Comparison of ENCODE assay signal across 8 mouse cellular contexts in genomic region chr2:30077502-30078348, GRCm38 (mm10). TPM values are rescaled to one million over a fixed set of nuclear protein-coding genes. Genes with fewer than 3 reads are reported as not detected.
A peak's percentile ranks its signal among the peaks of the same experiment; 100 is the strongest.
DNase-seq lines count a peak whose midpoint lies in the region; ATAC-seq and TF ChIP-seq lines count a peak whose summit lies in the region.

Gene Pkn3, plus strand, starts transcription at chr2:30077684.

- H3K9ac ChIP-seq in heart, embryonic 12.5 days, result peak within 1 kb of the TSS; percentile 77
- peak within 1 kb of the TSS; percentile 66 for H3K9ac ChIP-seq in kidney, embryonic 16.5 days (replicated peaks; ENCODE audit: low read length)
- peak within 1 kb of the TSS; percentile 55 for H3K9ac ChIP-seq in liver, embryonic 15.5 days
- H3K9ac ChIP-seq in stomach, embryonic 15.5 days, result peak within 1 kb of the TSS; percentile 65

- H3K4me2 ChIP-seq in heart, embryonic 12.5 days, result peak within 1 kb of the TSS; percentile 93
- H3K4me2 ChIP-seq in kidney, embryonic 16.5 days (replicated peaks; ENCODE audit: low read depth, low read length), result peak within 1 kb of the TSS; percentile 93
- peak within 1 kb of the TSS; percentile 96 for H3K4me2 ChIP-seq in liver, embryonic 15.5 days
- peak within 1 kb of the TSS; percentile 97 for H3K4me2 ChIP-seq in stomach, embryonic 15.5 days

- H3K27ac ChIP-seq in heart, embryonic 12.5 days (ENCODE audit: poor library complexity, severe bottlenecking), result peak within 1 kb of the TSS; percentile 91
- H3K27ac ChIP-seq in kidney, embryonic 16.5 days (ENCODE audit: low read length), result peak within 1 kb of the TSS; percentile 84
- H3K27ac ChIP-seq in liver, embryonic 15.5 days (replicated peaks), result peak within 1 kb of the TSS; percentile 64
- peak within 1 kb of the TSS; percentile 92 for H3K27ac ChIP-seq in stomach, embryonic 15.5 days

- peaks cover 28% of the 10 kb centered on the region for H3K4me1 ChIP-seq in heart, embryonic 12.5 days (replicated peaks)
- H3K4me1 ChIP-seq in kidney, embryonic 16.5 days (ENCODE audit: insufficient read depth, low read length), result peaks cover 14% of the 10 kb centered on the region
- H3K4me1 ChIP-seq in liver, embryonic 15.5 days (replicated peaks), result peaks cover 21% of the 10 kb centered on the region
- H3K4me1 ChIP-seq in stomach, embryonic 15.5 days, result peaks cover 12% of the 10 kb centered on the region; the same call in 1 of the 2 replicates

- 1% methylated on average over 53 of the region's 53 CpGs for WGBS in heart, embryonic 12.5 days
- WGBS in kidney, embryonic 16.5 days, result 0% methylated on average over 53 of the region's 53 CpGs
- under 1% methylated on average over 53 of the region's 53 CpGs for WGBS in liver, embryonic 15.5 days (ENCODE audit: insufficient replicate concordance)
- under 1% methylated on average over 53 of the region's 53 CpGs for WGBS in stomach, embryonic 15.5 days

- DNase-seq in brain, embryonic 14.5 days (ENCODE audit: low read depth), result peak; percentile 91
- peak; percentile 87 for DNase-seq in neural tube, embryonic 10.5 days (ENCODE audit: extremely low spot score, low spot score)

- no peak for TF ChIP-seq POLR2A in brain, embryonic 14.5 days (IDR thresholded peaks at IDR 0.05; ENCODE audit: borderline replicate concordance, extremely low read depth, insufficient read depth, insufficient read length, poor library complexity, severe bottlenecking)

- peak; percentile 84 for ATAC-seq in CD4-positive, CD25-positive, alpha-beta regulatory T cell, adult 4 months
- ATAC-seq in erythroblast, adult 5-6 weeks (replicated peaks; ENCODE audit: low FRiP score, poor library complexity, severe bottlenecking), result peak; percentile 85
- ATAC-seq in heart, embryonic 12.5 days (ENCODE audit: insufficient number of reproducible peaks, low FRiP score), result peak; percentile 75
- ATAC-seq in kidney, embryonic 16.5 days (ENCODE audit: low FRiP score, low TSS enrichment), result peak; percentile 83
- peak; percentile 69 for ATAC-seq in liver, embryonic 15.5 days (ENCODE audit: insufficient read depth)
- ATAC-seq in stomach, embryonic 15.5 days (ENCODE audit: insufficient read depth, low FRiP score, low read depth), result peak; percentile 77

- H3K9me3 ChIP-seq in heart, embryonic 12.5 days (replicated peaks), result no peaks in the 10 kb centered on the region
- no peaks in the 10 kb centered on the region for H3K9me3 ChIP-seq in kidney, embryonic 16.5 days (ENCODE audit: low read length)
- H3K9me3 ChIP-seq in liver, embryonic 15.5 days (replicated peaks), result no peaks in the 10 kb centered on the region
- no peaks in the 10 kb centered on the region for H3K9me3 ChIP-seq in stomach, embryonic 15.5 days

- peaks cover 16% of the 10 kb centered on the region for H3K36me3 ChIP-seq in heart, embryonic 12.5 days
- H3K36me3 ChIP-seq in kidney, embryonic 16.5 days (ENCODE audit: insufficient read depth, low read length), result peaks cover 12% of the 10 kb centered on the region
- peaks cover 9% of the 10 kb centered on the region; the same call in 1 of the 2 replicates for H3K36me3 ChIP-seq in liver, embryonic 15.5 days (replicated peaks)
- 0 out of 2 replicates have a peak, but pooled peaks cover 2% of the 10 kb centered on the region for H3K36me3 ChIP-seq in stomach, embryonic 15.5 days

- H3K27me3 ChIP-seq in heart, embryonic 12.5 days (replicated peaks), result no peaks in the 10 kb centered on the region
- H3K27me3 ChIP-seq in kidney, embryonic 16.5 days (ENCODE audit: insufficient read depth, low read length), result no peaks in the 10 kb centered on the region
- H3K27me3 ChIP-seq in liver, embryonic 15.5 days, result no peaks in the 10 kb centered on the region
- no peaks in the 10 kb centered on the region for H3K27me3 ChIP-seq in stomach, embryonic 15.5 days (replicated peaks)

- peak within 1 kb of the TSS; percentile 59 for H3K4me3 ChIP-seq in heart, embryonic 12.5 days
- peak within 1 kb of the TSS; percentile 63 for H3K4me3 ChIP-seq in kidney, embryonic 16.5 days (ENCODE audit: low read length)
- peak within 1 kb of the TSS; percentile 66 for H3K4me3 ChIP-seq in liver, embryonic 15.5 days (replicated peaks)
- peak within 1 kb of the TSS; percentile 70 for H3K4me3 ChIP-seq in stomach, embryonic 15.5 days (replicated peaks)

- peak; percentile 99 for TF ChIP-seq CTCF in brain, embryonic 14.5 days (IDR thresholded peaks at IDR 0.05; ENCODE audit: borderline replicate concordance, extremely low read depth, insufficient read depth, insufficient read length)

RNA-seq across cellular contexts. Expression of gene Pkn3, which starts in this region (rescaled TPM):
- under 1 TPM; 0.16 to 0.48 TPM for polyA plus RNA-seq in CD4-positive, CD25-positive, alpha-beta regulatory T cell, adult 4 months (2017; shearing (Covaris generic))
- 3.7 and 7.2 TPM in 2 replicates for polyA plus RNA-seq in brain, embryonic 14.5 days (2012; rRNA removed)
- total RNA-seq in erythroblast, adult 5-6 weeks (2015; ENCODE audit: low replicate concordance), result 0.63 and 13.3 TPM in 2 replicates
- total RNA-seq in erythroblast, adult 5-6 weeks (2017; ENCODE audit: low replicate concordance), result 0.68 and 3.3 TPM in 2 replicates
- 19.6 and 21.5 TPM in 2 replicates for polyA plus RNA-seq in heart, embryonic 12.5 days (2016; fragmentation: Nextera tagmentation; extraction: Ambion mirVana)
- polyA plus RNA-seq in kidney, embryonic 16.5 days (2015; fragmentation: Nextera tagmentation; extraction: Ambion mirVana), result 13.5 and 15.9 TPM in 2 replicates
- polyA plus RNA-seq in liver, embryonic 15.5 days (2015; fragmentation: Nextera tagmentation; extraction: Ambion mirVana), result 2.3 and 2.5 TPM in 2 replicates
- 7.9 and 10.5 TPM in 2 replicates for polyA plus RNA-seq in stomach, embryonic 15.5 days (2015; fragmentation: Nextera tagmentation; extraction: Ambion mirVana)

Comparison
In these comparisons a context has a peak if more than half of its experiments do, and no peak if none do; other contexts are left out.
1. Peak in every context shown above with its lines: DNase-seq, ATAC-seq, H3K4me3 ChIP-seq and H3K27ac ChIP-seq.
2. Peak in ATAC-seq in CD4-positive, CD25-positive, alpha-beta regulatory T cell, adult 4 months; RNA of the gene not detected or under 1 TPM.